21 mouse cellular contexts compared by ENCODE assay signal in genomic region chrX:7688321-7688720, GRCm38 (mm10). TPM values are rescaled to one million over a fixed set of nuclear protein-coding genes. Genes with fewer than 3 reads are reported as not detected.
DNase-seq lines count a peak whose midpoint lies in the region; ATAC-seq and TF ChIP-seq lines count a peak whose summit lies in the region.
"Had no signal": no experiment of that assay in that cellular context is flagged by ENCODE, and none has a peak within 500 bp of the region (broad histone marks: within the 10 kb centered on the region; RNA-seq: fewer than 3 reads in every experiment).

No protein-coding gene starts in this region.

- no peak for TF ChIP-seq CTCF in cerebellum, adult 2 months (IDR thresholded peaks at IDR 0.05; ENCODE audit: borderline replicate concordance, insufficient read depth, low read depth, low read length)

- no peak overlapping the region; the same call in 1 of the 2 replicates for H3K27ac ChIP-seq in cerebellum, adult 2 months (ENCODE audit: insufficient read depth, low read length)
- H3K27ac ChIP-seq: embryonic facial prominence, embryonic 13.5 days; embryonic facial prominence, embryonic 15.5 days; forebrain, embryonic 10.5 days; forebrain, embryonic 12.5 days; gastrocnemius, adult 2 months had no signal

- H3K27me3 ChIP-seq in cerebellum, adult 2 months (ENCODE audit: control insufficient read depth, insufficient read depth, low read length), result no peaks in the 10 kb centered on the region
- H3K27me3 ChIP-seq: embryonic facial prominence, embryonic 13.5 days; embryonic facial prominence, embryonic 15.5 days; forebrain, embryonic 12.5 days had no signal

- no peak overlapping the region for H3K4me3 ChIP-seq in cerebellum, adult 2 months (replicated peaks; ENCODE audit: insufficient read depth, low read depth, low read length)
- H3K4me3 ChIP-seq: embryonic facial prominence, embryonic 13.5 days; embryonic facial prominence, embryonic 15.5 days; erythroblast, embryonic 14.5 days; forebrain, embryonic 10.5 days; forebrain, embryonic 12.5 days; gastrocnemius, adult 2 months had no signal

- peaks cover 5% of the 10 kb centered on the region for H3K4me1 ChIP-seq in cerebellum, adult 2 months (ENCODE audit: control insufficient read depth, insufficient read depth, low read length)
- H3K4me1 ChIP-seq: embryonic facial prominence, embryonic 13.5 days; embryonic facial prominence, embryonic 15.5 days; forebrain, embryonic 10.5 days; forebrain, embryonic 12.5 days had no signal

- no peak for TF ChIP-seq POLR2A in cerebellum, adult 2 months (IDR thresholded peaks at IDR 0.05; ENCODE audit: borderline replicate concordance, insufficient read depth, low read length)

- intact Hi-C loops in heart, postnatal 36 days (cut with DNase I), result no loop called here

- DNase-seq in cerebellum, adult 2 months, result peak; percentile 24 to 63
- DNase-seq in cerebellum, adult 9-11 months, result peak; percentile 61
- no peak for DNase-seq in cerebellum, adult 11 months
- peak; percentile 61 for DNase-seq in heart, adult 11 months
- no peak for DNase-seq in heart, postnatal 36 days
- DNase-seq in cerebellum, postnatal 36 days, result peak; percentile 22 to 36
- no peak for DNase-seq in spleen, postnatal 36 days (ENCODE audit: low spot score in 2 of 2)
- DNase-seq: adrenal gland, adult 2 months; adrenal gland, postnatal 10 days; adrenal gland, postnatal 25 days; embryo, embryonic 11 days; gastrocnemius, adult 2 months had no signal

- WGBS in cerebellum, adult 2 months, result 28% methylated on average over 2 of the region's 2 CpGs

- no peak for ATAC-seq in cerebellum, adult (ENCODE audit: insufficient number of reproducible peaks, low FRiP score, low TSS enrichment)
- ATAC-seq: forebrain, embryonic 14.5 days; forebrain, embryonic 16.5 days had no signal

RNA-seq across cellular contexts. Expression of gene Magix, which starts 7.3 kb away (rescaled TPM):
- 2.2 and 2.6 TPM in 2 replicates for polyA plus RNA-seq in cerebellum, adult 2 months (2012; rRNA removed)
- 10 to 100 TPM; 25.2 to 33.2 TPM for total RNA-seq in heart, postnatal 36 days (2021)
- total RNA-seq: common myeloid progenitor, adult 5-6 weeks had no signal
- polyA plus RNA-seq: embryonic facial prominence, embryonic 13.5 days; erythroblast, embryonic 14.5 days had no signal

RNA-seq across cellular contexts. Expression of gene Gpkow, which starts 8.6 kb away (rescaled TPM):
- 30.5 and 33.1 TPM in 2 replicates for polyA plus RNA-seq in cerebellum, adult 2 months (2012; rRNA removed)
- 10 to 100 TPM; 19.1 to 21.4 TPM for total RNA-seq in heart, postnatal 36 days (2021)

RNA-seq across cellular contexts. Expression of gene Plp2, which starts 17.1 kb away (rescaled TPM):
- polyA plus RNA-seq in cerebellum, adult 2 months (2012; rRNA removed), result 5.2 and 6.5 TPM in 2 replicates
- total RNA-seq in heart, postnatal 36 days (2021), result 10 to 100 TPM; 48.4 to 62.1 TPM

RNA-seq across cellular contexts. Expression of gene Wdr45, which starts 25.8 kb away (rescaled TPM):
- polyA plus RNA-seq in cerebellum, adult 2 months (2012; rRNA removed), result 81.8 and 82.7 TPM in 2 replicates
- total RNA-seq in heart, postnatal 36 days (2021), result 10 to 100 TPM; 46.3 to 55.4 TPM

RNA-seq across cellular contexts. Expression of gene Prickle3, which starts 31.3 kb away (rescaled TPM):
- 1.7 and 2.1 TPM in 2 replicates for polyA plus RNA-seq in cerebellum, adult 2 months (2012; rRNA removed)
- total RNA-seq in heart, postnatal 36 days (2021), result 10 to 100 TPM; 17.0 to 26.0 TPM

Comparison
In these comparisons a context has a peak if more than half of its experiments do, and no peak if none do; other contexts are left out.
1. DNase-seq: peak in cerebellum, adult 2 months (2 of 2), cerebellum, adult 9-11 months (single experiment), heart, adult 11 months (single experiment) and cerebellum, postnatal 36 days (2 of 2); none in cerebellum, adult 11 months (single experiment), heart, postnatal 36 days (0 of 2) and spleen, postnatal 36 days (0 of 2).